Mouse (Mus musculus) testis, adult 2 months (tissue): ENCODE measurements at regions not wholly inside any gene's neighbourhood (a gene's known extent, or its start where the extent isn't known, plus 50 kb on each side); places are given as distances from the start of the nearest gene placed in this dataset.

Source experiments
- CTCF ChIP-seq: fragments of 200-500 bp; IDR thresholded peaks from 2 replicates; pipeline ENCODE4 v1.5.1; 2012; ENCODE audit warnings: low read depth, mild to moderate bottlenecking, inconsistent platforms, low read length, moderate library complexity; ENCODE audit not compliant: control insufficient read depth, insufficient read depth, insufficient replicate concordance
- POLR2A ChIP-seq: fragments of 200-500 bp; IDR thresholded peaks from 2 replicates; pipeline ENCODE4 v1.6.1; 2012; ENCODE audit warnings: low read depth, mild to moderate bottlenecking, inconsistent platforms, low read length, moderate library complexity; ENCODE audit not compliant: control insufficient read depth

GRCm38 (mm10) chr6:100480525-100480924 is 190.4 kb downstream of the Shq1 start:
- TF ChIP-seq CTCF (no peak), POLR2A (no peak)
